Mouse (Mus musculus) T-helper 2 cell (primary cell): ENCODE data around the gene Cdk4.

Source experiments
- in situ Hi-C: fragments of 300-600 bp; cut with MboI, MseI; formaldehyde crosslinking; loops from one replicate; pipeline ENCODE4 v1.15.1; 2025; ENCODE audit warnings: high pct_unique_total_duplicates

Cdk4 gene

DNA sequence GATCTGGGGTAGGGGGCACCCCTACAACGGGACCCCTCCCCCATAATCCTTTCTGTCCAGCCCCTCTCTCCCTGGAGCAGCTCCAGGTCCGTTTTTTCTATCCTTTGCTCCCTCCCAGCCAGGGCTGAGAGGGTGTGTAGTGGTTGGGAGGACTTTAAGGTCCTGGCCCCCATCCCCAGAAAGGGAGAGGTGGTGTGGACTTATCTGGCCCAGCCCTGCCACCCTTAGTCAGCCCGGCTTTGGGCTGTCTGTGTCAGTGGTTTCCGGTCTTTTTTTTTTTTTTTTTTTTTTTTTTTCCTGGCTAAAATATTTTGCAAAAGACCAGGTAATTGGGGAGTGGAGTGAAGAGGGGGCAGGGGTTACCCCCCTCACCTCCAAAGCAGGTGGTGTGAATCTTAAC lies 29.4 kb downstream of the Cdk4 start:
- in situ Hi-C loops = no loop called here

DNA sequence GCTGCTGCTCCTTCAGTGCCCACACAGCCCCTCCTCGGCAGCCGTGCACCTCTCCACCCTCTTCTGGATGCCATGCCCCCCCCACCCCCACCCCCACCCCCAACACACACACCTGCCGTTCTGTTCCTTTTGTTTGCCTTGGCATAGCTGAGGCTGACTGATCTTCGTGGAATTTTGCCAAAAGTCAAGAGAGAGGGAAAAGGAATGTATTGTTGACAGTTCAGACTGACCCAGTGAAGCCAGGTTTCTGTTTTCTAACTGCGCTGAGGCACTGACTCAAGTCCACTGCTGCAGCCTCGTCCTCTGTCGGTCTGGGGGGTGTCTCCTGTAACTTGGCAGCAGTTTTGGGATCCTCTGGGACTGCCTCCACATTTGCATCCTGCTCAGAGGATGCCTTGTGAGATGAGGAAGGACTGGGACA lies 31.1 kb downstream of the Cdk4 start:
- in situ Hi-C loops = no loop called here

DNA sequence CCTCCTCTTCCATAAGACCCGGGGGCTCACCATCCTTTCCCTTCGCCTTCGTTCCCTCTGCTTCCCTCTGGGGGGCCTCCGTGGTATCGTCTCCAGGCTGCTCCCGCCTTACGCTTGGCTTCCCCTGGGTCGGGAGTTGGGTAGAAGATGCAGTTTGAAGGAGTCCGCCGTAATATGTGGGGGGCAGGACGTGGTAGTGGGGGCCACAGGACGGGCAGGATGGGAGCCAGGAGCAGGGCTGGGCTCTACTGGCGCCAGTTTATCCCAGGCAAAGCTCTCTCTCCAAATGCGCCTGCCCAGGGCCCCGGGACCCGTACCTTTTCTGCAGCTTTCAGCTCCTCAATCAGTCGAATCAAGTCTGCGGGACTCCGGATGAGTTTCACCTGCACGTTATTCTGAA lies 35.2 kb downstream of the Cdk4 start:
- in situ Hi-C loops = no loop called here

DNA sequence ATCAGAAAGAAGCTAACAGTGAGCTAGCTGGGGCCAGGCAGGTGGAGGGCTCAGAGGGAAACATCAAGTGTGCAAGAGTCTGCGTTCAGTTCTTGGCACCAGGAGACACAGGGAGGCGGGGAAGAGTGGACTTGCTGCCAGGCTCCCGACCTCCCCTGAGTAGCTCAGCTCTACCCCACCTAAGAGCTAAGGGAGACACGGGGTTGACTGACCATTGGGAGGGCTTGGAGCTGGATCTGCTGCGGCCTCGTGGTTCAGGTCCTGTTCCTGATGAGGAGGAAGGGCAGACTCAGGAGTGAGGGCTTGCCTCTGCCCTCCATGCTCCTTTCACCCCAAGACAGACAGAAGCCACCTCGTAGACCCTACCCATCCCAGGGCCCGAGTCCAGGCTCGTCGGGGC lies 35.9 kb downstream of the Cdk4 start:
- in situ Hi-C loops = no loop called here

DNA sequence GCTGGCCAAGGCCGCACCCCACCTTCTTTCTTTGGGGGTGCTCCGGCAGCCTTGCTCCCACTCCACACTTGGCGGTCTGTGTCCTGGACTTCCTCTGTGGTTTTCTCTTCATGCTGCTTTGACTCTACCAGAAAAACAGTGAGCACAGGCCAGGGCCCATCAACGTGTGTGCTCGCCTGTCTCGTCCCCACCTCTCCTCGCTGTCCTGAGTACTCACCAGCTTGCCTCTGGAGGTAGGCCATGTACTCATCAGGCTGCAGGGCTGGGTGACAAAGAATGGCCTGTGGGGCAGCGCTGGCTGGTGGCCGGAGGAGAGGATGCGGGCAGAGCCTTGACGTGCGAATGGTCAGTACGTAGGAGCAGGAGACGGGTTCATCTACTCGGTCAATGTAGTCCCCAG lies 36.5 kb downstream of the Cdk4 start:
- in situ Hi-C loops = no loop called here

DNA sequence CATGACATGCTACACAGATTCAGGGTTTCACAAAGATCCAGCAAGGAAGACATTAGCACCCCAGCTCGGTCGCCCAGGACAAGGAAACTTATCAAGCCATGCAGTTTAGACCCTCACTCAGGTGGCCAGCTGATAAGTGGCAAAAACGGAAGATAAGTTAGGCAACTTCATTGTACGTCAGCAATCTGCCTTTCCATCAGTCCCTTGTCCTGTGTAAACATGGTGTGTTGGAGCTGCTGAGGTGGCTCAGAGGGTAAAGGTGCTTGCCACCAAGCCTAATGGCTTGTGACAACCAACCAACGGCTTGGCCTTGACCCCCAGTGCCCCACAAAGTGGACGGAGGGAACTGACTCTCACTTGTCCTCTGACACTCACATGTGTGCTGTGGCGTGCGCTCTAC lies 37.1 kb downstream of the Cdk4 start:
- in situ Hi-C loops = no loop called here

DNA sequence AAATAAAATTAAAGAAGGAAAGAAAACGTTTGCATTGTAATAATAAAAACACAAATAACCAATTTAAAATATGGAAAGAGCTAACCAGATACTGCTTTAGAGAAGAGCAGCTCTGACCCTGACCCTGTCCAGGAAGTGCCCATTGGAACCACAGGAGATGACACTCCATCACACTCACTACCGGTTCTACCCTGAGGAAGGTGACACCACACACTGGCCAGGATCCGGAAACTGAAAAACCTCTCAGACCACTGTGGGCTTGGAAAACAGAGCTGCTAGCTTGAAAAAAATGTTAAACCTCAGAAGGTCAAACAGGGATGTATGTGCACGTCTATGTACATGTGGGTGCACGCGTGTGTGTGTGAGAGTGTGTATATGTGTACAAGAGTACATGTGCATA lies 37.8 kb downstream of the Cdk4 start:
- in situ Hi-C loops = no loop called here

DNA sequence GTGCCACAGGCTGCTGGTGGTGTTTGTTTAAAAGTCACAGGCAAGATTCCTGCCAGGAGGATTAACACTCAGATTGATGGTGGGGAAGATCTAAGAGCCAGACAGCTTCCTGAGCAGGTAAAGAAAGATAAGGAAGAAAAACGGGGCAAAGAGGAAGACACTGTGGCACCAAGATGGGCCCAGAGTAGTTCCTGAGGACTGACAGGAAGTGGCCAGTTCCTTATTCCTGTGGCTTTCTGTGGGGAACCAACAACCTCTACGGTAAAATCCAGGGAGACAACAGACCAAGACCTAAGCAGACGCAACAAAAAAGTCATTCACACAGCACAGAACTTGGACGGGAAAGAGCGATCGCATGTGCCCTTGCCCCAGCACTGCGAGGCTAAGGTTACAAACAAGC lies 40.3 kb downstream of the Cdk4 start:
- in situ Hi-C loops = no loop called here

DNA sequence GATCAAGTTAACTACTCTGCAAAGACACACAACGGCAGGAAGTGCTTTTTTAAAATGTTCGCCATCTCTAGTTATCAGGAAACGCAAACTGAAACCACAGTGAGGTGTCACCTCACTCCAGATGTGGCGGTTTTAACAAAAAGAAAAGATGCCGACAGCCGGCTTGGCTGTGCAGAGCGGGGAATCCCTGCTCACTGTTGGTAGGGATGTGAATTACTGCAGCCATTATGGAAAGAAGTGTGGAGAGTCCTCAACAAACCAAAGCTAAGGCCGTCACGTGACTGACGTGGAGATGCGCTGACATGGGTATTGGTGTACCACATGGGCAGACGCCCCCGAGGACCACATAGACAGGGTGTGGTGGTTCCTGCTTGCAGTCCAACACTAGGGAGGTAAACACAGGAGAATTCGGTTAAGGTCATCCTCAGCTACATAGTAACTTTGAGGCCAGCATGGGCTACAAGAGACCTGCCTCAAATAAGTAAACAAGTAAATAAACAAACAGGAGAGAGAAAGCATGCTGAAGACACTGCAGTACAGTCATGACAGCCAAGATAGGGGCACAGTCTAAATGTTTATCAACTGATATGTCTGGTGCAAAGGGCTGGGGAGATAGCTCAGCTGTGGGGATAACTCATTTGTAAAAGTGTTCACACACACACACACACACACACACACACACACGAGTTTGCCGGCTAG lies 44.4 kb downstream of the Cdk4 start:
- in situ Hi-C loops = no loop called here

DNA sequence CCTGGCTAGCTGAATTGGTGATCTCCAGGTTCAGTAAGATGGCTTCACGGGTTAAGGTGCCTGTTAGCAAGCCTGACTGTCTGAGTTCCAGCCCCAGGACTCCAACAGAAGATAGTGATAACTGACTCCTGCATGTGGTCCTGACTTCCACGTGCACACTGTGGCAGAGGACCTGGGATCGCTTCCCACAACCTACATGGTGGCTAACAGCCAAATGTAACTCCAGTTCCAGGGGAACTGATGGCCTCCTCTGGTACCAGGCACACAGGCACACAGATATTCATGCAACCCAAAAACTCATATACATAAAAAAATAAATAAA lies 44.9 kb downstream of the Cdk4 start:
- in situ Hi-C loops = no loop called here

DNA sequence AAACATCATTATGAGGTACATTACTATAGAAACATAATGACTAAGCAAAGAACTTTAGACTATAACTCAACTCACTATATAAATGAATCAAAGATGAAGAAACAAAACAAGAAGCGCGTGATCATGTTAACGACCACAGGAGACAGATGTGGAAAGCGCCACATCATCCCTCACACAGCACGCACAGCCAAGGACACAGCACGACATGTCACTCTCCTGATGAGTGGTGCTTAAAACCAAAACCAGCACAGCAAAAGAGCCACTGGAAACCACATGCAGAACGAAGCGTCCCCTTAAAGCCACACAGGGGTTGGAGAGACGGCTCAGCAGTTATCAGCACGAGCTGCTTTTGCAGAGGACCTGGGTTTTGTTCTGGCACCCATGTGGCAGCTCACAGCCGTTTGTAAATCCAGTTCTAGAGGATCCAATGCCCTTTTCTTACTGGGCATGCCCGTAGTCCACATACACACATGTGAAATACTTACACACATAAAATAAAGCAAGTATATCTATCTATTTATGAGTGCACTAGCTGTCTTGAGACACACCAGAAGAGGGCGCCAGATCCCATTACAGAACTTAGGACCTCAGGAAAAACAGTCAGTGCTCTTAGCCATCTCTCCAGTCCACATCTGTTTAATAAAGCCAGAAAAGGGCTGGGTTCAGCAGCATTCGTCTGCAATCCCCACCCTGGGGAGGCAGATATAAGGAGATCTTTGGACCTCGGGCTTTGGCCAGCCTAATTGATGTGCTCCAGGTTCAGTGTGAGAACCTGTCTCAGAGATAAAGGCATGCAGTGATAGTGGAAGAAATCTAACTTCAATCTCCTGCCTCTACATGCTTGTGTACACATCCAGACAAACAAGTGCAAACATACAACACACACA lies 47.9 kb downstream of the Cdk4 start:
- in situ Hi-C loops = loop anchor here (5.0 kb wide), 1 partner anchor 34 kb away; the partner anchor contains the start of gene Agap2

DNA sequence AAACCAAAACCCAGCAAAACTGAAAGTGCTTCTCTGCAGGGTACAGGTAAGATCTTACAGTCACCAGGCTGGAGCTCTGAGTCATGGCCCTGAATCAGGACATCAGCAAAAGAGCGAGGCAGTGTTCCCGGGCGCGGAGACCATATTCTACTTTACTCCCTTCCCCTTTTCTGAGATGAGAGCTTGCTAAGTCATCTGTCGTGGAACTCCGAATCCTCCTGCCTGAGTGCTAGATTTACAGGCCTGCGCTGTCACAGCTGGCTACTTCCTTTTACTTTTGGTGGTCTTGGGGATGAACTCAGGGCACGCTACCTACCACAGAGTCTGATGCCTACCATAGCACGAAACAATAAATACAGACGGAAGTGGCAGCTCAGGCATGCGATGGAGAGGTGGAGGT lies 51.1 kb downstream of the Cdk4 start:
- in situ Hi-C loops = loop anchor here (5.0 kb wide), 1 partner anchor 37 kb away; the partner anchor contains the start of gene Agap2

DNA sequence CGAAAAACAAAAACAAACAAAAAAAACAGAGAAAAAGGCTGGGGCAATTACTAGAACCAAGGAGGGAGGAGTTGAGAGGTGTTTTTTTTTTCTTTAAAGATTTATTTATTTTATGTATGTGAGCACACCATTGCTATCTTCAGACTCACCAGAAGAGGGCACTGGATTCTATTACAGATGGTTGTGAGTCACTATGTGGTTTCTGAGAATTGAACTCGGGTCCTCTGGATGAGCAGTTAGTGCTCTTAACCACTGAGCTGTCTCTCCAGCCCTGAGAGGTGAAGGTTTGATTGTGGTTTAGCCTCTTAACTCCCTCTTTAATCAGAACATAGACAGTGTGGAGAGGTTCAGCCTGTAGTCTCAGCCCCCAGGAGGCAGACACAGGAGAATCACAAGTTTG lies 51.7 kb downstream of the Cdk4 start:
- in situ Hi-C loops = loop anchor here (5.0 kb wide), 1 partner anchor 57 kb away; no protein-coding TSS in a partner anchor
